Mouse (Mus musculus) CD8-positive naive resting alpha-beta T cell, adult 2 months (primary cell): Measurements from ENCODE around the gene Ctr9.

Source experiments
- DNase-seq, 2 experiments: peaks; one replicate each; pipeline ENCODE4 v3.0.0; 2022; ENCODE audit warnings: low read depth in 2 of 2, low spot score in 2 of 2

The Ctr9 gene

GRCm38 (mm10) chr7:111029046-111029553, 349 bp downstream of the Ctr9 start:
- DNase-seq: no peak

DNA sequence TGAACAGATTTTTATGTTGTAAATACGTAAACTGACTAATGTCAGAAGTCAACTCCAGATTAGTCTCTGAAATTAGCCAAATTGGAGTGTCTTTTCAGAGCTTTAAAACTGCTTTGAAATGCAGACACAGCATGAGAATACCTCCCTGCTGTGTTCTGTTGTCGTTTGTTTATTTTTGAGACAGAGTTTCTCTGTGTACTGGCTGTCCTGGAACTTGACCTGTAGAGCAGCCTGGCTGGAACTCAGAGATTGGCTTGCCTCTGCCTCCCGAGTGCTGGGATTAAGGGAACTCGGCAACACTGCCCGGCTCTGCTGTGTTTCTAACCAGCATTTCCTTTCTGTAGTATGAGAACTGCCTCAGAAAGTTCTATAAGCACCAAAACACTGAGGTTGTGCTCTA, 20.2 kb downstream of the Ctr9 start:
- DNase-seq: no peak

GRCm38 (mm10) chr7:111049652-111050421, 21.1 kb downstream of the Ctr9 start:
- DNase-seq: peak; percentile 21 to 27

DNA sequence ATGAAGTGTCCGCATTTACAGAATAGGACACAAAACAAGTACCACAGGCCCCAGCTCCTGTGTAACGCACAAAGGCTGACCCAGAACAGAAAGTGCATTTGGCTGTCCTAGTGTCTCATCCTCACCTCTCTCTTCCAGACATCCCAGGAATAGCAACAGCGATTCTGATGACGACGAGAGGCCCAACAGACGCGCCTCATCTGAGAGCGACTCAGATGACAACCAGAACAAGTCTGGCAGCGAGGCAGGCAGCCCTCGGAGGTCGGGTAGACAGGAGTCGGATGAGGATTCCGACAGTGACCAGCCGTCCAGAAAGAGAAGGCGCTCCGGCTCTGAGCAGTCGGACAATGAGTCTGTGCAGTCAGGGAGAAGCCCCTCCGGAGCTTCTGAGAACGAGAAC, 26.5 kb downstream of the Ctr9 start:
- DNase-seq: no peak

- no peak for DNase-seq
Measured at GRCm38 (mm10) chr7:111055984-111056657, 27.4 kb downstream of the Ctr9 start.

- DNase-seq: no peak
Measured at GRCm38 (mm10) chr7:111059527-111059926, 30.8 kb downstream of the Ctr9 start.

- no peak for DNase-seq
Measured at GRCm38 (mm10) chr7:111062971-111063370, 34.2 kb downstream of the Ctr9 start.

- DNase-seq: no peak
Measured at GRCm38 (mm10) chr7:111068181-111068580, 39.4 kb downstream of the Ctr9 start.

DNA sequence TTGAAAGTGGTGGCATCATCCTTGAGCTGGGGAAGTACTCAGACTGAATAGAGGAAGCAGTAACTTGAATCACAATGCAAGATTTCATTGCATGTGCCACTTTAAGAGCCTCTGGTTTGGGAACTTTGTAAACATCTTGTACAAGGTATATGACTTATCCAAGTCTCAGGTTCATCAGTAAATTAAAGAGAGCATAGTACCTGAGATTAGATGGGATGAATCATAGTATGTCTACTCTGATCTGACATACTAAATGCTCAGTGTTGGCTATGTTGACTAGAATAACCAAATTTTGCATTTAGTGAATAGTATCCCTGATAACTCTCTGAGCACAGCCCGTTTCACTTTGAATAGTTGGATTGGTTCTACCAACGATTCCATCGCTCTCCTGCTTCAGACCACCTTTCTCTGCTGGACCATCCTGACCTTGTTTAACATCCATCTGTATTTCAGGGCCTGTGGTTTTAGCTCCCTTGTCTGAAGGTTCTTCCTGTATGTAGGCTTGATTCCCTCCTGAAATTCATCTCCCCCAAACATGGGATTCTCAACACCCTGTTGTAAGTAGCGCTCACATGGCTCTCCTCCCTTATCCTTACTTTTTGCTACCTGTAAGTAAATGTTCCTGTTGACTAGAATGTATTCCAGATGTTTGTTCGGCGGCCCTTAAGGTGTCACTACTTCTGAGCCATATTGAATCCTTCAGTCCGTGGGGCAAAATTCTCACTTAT, 40.9 kb downstream of the Ctr9 start:
- no peak for DNase-seq

GRCm38 (mm10) chr7:111070167-111070496, 41.4 kb downstream of the Ctr9 start:
- DNase-seq: no peak

- no peak for DNase-seq
Measured at GRCm38 (mm10) chr7:111072410-111072809, 43.7 kb downstream of the Ctr9 start.

- no peak for DNase-seq
Measured at GRCm38 (mm10) chr7:111075288-111075687, 46.5 kb downstream of the Ctr9 start.

DNA sequence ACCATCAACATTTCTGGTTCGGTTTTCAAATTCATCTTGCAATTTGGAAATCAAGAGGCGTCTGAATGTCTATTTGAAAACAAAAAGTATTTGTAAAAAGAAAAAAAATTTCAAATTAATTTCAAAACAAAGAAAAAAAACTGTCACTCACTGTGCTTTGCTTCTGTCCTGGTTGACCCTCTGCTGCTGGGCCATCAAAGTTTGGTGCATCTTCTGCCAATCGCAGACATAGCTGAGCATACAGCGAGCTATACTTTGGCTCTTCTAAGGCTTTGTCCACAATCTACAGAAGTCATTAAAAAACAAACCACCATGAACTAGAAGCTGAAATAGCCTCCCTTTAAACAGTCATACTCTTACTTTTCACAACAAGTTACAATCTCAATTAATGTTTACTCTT, 49.5 kb downstream of the Ctr9 start:
- DNase-seq: no peak

- no peak for DNase-seq
Measured at GRCm38 (mm10) chr7:111080026-111080425, 51.3 kb downstream of the Ctr9 start.

GRCm38 (mm10) chr7:111080876-111081275, 52.1 kb downstream of the Ctr9 start:
- DNase-seq: no peak

- peak; percentile 81 to 83 for DNase-seq
Measured at GRCm38 (mm10) chr7:111082043-111082821, 53.5 kb downstream of the Ctr9 start.

- DNase-seq: peak; percentile 97 to 99
Measured at GRCm38 (mm10) chr7:111082822-111083732, 54.3 kb downstream of the Ctr9 start, which contains the start of gene Eif4g2. Gene Eif4g2 (minus strand): TSS chr7:111083030.

- no peak for DNase-seq
Measured at GRCm38 (mm10) chr7:111083733-111084120, 55.0 kb downstream of the Ctr9 start.

DNA sequence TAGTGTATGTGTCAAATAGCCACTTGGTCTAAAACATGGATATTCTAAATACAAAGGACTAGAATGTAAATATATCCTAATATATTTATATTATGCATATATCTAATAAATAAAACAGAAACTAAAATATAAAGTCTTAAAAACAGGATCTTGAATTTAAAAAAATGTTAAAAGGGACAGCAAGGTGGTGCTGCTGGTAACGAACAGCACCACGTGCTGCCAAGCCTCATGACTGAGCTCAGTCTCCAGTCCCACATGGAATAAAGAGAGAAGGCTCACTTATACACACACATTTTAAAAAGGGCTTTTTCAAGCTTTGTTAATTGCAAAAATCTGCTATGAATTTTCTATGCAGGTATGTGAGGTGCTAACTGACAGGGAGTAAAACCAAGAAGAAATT, 55.7 kb downstream of the Ctr9 start:
- no peak for DNase-seq

GRCm38 (mm10) chr7:111085153-111085552, 56.4 kb downstream of the Ctr9 start:
- DNase-seq: no peak
